Mouse (Mus musculus) mammary gland, adult 2 months (tissue): ENCODE measurements around the gene Tmed9. TPM values are rescaled to one million over a fixed set of nuclear protein-coding genes. Genes with fewer than 3 reads are reported as not detected.

ENCODE experiments used
- polyA plus RNA-seq: library from polyadenylated mRNA; depleted of rRNA; stranded (reverse); fragments of >200 nt; gene quantifications from 2 replicates; pipeline ENCODE4 v1.2.3, GENCODE M21; 2012; ENCODE audit warnings: low replicate concordance; rRNA removed

The Tmed9 gene
- polyA plus RNA-seq: 48.5 and 54.2 TPM in 2 replicates

DNA sequence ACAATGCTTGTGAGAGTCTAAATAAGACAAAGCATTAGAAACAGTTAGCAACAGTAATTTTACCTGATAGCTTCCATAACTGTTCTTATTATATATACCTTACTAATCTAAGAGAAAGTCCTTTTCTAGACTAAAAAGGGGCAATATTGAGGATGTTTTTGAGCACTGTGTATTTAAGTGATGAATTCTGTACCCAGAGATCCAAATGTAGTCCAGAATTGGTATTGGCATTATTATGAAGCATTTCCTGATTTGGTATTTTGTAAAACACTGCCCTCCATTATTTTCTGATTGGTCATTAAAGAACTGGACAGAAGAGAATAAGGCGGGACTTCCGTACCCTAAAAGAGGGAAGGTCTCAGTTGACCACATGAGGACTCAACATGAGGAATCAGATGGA lies at the start of gene Tmed9:
Tmed9 (plus strand) TSS at position 301 of the 400 bp plus-strand sequence.

DNA sequence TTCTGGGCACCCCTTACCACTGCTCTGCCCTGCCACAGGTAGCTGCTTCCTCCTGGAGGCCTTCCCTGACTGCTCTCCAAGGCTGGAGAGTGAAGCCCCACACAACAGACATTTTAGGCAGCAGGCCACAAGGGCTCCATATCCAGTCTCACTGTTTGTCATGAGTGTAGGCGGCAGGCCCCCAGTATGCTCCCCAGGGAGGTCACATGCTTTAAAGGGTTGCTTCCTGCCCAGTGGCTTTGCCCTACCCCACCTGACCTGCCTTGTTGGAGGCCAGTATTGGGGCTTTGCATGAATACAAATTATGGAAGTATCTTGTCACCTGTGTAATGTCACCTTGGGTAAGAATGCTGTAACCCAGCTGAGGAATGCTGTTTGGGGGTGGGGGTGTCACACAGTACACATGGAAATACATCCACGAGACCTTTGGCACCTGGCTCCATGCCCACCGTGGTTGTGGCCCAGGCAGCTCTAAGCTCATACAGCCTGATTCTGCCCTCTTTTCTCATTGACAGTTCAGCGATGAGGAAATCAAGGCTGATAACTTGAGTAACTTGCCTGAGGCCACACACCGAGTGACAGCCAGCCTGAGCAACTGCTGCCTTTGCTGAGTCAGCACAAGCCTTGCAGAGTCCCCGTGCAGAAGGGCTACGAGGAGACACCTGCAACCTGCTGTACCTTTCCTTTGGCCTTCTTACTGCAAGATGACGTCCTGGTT lies 44.2 kb upstream of the Tmed9 start, which contains the start of gene Dok3:
Dok3 (minus strand) TSS at position 99 of the 718 bp plus-strand sequence.

DNA sequence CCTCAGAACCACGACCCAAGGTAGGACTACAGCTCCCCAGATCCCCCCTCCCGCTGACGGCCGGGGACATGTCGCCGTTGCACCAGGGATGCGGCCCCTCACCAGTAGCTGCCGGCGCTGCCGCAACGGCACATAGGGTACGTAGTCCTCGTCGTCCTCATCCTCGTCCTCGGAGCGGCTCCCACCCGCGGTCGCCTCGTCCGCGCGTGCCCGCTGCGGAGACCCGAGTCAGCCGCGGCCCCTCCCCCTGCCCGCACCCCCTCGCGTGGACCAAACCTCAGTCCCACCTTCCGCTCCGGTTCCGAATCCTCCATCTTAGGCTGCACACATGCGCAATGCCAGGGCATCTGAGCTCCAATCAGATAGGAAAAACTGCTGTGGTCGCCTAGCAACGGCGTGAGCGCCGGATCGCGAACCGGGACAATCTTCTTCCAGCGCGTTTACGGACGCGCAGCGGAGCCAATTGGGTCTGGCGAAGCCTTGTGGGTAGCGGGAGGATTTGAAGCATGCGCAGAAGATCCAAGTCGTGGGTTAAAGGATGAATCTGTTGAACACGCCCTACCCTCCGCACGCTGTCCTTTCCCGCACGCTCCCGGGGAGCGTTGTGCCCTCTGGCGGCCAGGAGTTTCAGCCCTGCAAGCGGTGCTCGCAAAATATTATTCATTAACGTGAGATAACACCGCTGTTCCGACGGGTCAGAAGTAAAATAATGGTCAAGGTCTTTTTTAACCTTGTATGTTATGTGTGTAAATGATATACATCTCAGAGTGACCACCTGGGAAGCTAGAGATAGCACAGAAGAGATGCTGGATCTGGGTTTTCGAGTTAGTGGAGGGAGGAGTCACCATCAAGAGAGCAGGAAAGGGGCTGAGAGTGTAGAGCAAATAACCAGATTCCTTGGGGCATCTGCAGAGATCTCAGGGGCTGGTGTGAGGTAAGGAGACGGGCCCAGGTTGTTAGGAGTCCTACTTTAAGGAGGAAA lies 37.0 kb upstream of the Tmed9 start, which contains the start of gene Ddx41:
Ddx41 (minus strand) TSS at position 465 of the 982 bp plus-strand sequence.

DNA sequence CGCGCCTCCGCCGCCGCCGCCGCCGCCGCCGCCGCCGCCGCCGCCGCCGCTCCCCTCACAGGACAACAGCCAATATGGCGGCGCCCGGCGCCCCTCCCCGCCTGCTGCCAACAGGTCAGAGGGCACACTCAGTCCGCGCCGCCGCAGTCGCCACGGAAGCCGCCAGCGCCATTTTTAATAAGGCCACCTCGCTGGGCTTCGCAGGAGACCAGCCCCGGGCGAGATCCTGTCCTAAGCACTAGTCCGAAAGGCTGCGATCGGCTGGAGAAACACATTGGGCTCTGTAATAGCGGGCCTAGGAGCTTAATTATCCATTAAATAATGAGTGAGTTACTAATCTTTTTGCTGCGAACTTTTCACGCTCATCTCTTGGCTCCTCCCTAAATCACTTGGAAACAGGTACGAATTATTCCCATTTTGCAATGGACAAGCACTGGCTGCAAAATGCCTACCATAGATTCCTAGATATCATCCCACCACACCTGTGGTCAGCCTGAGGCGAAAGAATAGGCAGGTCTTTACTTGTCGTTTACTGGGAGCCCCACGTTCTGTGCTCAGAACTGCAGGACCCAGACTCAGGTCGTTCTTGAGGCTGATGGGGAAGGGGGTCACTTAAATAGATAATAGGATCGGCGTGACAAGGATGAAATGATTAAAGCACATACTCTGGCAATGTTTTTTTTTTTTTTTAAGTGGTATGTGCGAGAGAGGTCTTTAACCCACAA lies 2.3 kb upstream of the Tmed9 start, which contains the start of gene Fam193b:
Fam193b (minus strand) TSS at position 94 of the 725 bp plus-strand sequence.

DNA sequence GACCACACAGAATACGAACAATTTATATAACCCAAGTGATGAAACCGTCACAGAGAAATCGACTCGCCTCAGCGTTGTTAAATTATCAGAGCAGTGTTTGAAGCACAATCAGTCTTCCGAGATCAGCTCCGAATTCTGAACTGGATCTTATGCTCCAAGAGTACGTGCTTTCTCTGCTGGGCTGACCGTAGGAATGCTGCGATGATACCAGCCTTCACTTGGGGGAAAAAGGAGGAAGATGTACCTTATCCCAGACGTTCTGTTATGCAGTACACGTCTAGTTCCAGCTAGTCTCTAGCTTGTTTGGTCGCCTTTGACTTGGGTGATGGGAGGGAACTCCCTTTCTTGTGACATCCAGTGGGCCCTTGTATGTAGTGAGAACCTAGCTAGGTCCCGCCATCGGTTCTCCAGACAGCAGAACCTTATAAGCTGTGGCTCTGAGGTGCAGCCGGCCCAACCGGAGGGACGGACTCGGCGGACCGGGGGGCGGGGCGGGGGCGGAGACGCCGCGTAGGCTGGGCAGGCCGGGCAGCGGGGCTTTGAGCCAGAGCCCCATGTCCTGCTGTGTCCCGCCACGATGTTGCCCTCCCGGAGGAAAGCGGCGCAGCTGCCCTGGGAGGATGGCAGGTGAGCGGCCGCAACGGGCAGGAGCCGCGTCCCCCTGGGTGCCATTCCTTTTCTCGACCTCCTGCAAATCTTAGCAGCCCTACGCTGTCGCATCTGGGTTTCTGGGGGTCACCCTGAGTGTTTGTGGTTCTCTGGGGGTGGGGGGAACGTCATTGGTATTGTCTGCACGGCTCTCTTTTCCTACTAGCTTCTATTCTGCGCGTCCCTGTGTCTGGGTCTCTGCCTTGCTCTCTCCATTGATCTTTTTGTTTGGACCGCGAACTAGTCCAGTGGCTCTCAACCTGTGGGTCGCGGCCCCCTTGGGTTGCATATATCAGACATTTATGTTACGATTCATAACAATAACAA lies 26.3 kb downstream of the Tmed9 start, which contains the start of gene B4galt7:
B4galt7 (plus strand) TSS at position 331 of the 975 bp plus-strand sequence.

DNA sequence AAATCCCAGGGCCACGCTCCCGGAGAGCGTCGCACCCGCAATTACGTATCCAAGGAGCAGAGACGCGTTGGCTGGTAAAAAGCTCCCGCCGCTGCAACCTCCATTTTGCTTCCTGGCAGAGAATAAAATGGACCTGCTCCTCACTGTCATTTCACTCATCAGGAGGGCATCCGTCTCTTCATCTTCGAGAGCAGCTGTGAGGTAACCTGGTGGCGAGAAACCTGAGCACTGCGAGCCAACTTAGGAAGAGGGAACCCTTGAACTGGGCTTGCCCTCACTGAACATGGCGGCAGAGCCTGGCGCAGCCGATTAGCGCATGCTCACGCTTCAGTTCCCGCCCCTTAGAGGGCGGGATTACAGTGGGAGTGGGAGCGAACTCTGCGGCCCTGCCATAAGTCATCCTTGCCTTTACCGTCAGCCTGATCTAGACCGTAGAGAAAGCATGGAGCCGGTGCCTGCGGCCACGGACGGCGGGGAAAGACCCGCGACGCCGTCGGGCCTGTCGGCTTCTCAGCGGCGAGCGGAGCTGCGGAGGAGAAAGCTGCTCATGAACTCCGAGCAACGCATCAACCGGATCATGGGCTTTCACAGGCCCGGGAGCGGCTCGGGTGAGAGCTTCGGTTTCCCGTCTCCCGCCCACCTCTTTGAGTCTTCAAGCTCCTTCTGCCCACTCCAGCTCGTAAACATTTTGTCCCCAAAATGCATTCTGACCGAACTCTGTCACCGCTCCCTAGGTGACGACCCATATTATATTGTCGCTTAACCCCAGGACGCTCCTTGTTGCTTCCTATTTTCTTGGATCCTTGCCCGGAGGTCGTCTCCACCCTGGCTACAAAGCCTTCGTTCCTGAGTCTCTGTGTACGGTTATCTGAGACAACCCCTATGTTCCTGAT lies 49.4 kb downstream of the Tmed9 start, which contains the start of gene Caml:
Caml (plus strand) TSS at position 357 of the 893 bp plus-strand sequence.

DNA sequence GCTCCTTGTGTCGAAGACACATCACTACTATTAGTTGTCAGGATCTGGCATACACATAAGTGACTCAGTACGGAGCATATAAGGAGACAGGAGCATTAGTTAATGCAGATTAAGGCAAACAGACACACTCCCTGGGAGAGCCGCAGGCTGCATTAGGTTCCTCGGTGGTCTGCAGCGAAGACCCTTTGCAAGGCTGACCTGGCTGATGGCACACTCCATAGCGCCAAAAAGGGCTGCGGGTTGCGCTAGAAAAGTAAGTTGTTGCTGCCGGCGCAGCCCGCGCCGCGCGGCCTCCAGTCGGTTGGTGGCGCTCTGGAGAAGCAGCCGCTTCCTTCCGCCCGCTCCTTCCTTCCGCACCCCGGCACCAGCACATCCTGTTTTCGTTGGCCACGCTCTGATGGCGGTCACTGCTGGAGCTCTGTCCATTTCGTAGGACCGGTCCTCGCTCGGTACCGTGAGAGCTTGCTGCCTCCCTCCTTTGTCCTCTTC lies 61.2 kb downstream of the Tmed9 start, which contains the start of gene Ddx46:
Ddx46 (plus strand) TSS at position 389 of the 489 bp plus-strand sequence.

Other genes with a start within 250 kb of the Tmed9 start
- 2.5 and 5.3 TPM in 2 replicates for gene Mxd3, start 243.9 kb upstream of the Tmed9 start, polyA plus RNA-seq
- 114 and 147 TPM in 2 replicates for gene Lman2, start 210.9 kb upstream of the Tmed9 start, polyA plus RNA-seq
- gene Rgs14, start 204.0 kb upstream of the Tmed9 start, polyA plus RNA-seq: 17.6 and 42.7 TPM in 2 replicates
- gene Slc34a1, start 175.5 kb upstream of the Tmed9 start, polyA plus RNA-seq: 0.47 and 0.53 TPM in 2 replicates
- gene Pfn3, start 158.5 kb upstream of the Tmed9 start, polyA plus RNA-seq: not detected in 2 replicates
- 0.16 and 3.2 TPM in 2 replicates for gene F12, start 146.9 kb upstream of the Tmed9 start, polyA plus RNA-seq
- gene Grk6, start 128.7 kb upstream of the Tmed9 start, polyA plus RNA-seq: 93.6 and 123 TPM in 2 replicates
- gene Prr7, start 109.5 kb upstream of the Tmed9 start, polyA plus RNA-seq: 5.0 and 42.2 TPM in 2 replicates
- gene Dbn1, start 85.6 kb upstream of the Tmed9 start, polyA plus RNA-seq: 54.6 and 75.0 TPM in 2 replicates
- 89.3 and 232 TPM in 2 replicates for gene Pdlim7, start 60.1 kb upstream of the Tmed9 start, polyA plus RNA-seq
- 39.2 and 137 TPM in 2 replicates for gene Dok3, start 44.4 kb upstream of the Tmed9 start, polyA plus RNA-seq
- 50.1 and 68.2 TPM in 2 replicates for gene Ddx41, start 37.1 kb upstream of the Tmed9 start, polyA plus RNA-seq
- gene Fam193b, start 2.6 kb upstream of the Tmed9 start, polyA plus RNA-seq: 111 and 142 TPM in 2 replicates
- 22.1 and 27.1 TPM in 2 replicates for gene B4galt7, start 26.2 kb downstream of the Tmed9 start, polyA plus RNA-seq
- gene Caml, start 49.3 kb downstream of the Tmed9 start, polyA plus RNA-seq: 13.8 and 18.4 TPM in 2 replicates
- gene Ddx46, start 61.3 kb downstream of the Tmed9 start, polyA plus RNA-seq: 10.4 and 12.9 TPM in 2 replicates
- gene B230219D22Rik, start 119.4 kb downstream of the Tmed9 start, polyA plus RNA-seq: 20.9 and 35.0 TPM in 2 replicates
- 38.8 and 53.6 TPM in 2 replicates for gene Txndc15, start 140.9 kb downstream of the Tmed9 start, polyA plus RNA-seq
- 13.1 and 17.9 TPM in 2 replicates for gene Pcbd2, start 153.6 kb downstream of the Tmed9 start, polyA plus RNA-seq
- gene Catsper3, start 210.8 kb downstream of the Tmed9 start, polyA plus RNA-seq: not detected in 2 replicates